Mouse (Mus musculus) forebrain, embryonic 14.5 days (tissue): Measurements from ENCODE around the gene Vat1. TPM values are rescaled to one million over a fixed set of nuclear protein-coding genes. Genes with fewer than 3 reads are reported as not detected.
"Not testable (repeated sequence)": the region's sequence is repeated elsewhere in the genome, so short reads cannot be mapped to it uniquely, and the experiment has no call there.

Experiments
- ATAC-seq: fragments of 200-750 bp; cut with Nextera tagmentation; 2 replicates; pipeline ENCODE4 v1.8.0; 2017; ENCODE audit warnings: mild to moderate bottlenecking, moderate library complexity
- DNase-seq: peaks from one replicate; pipeline ENCODE4 v3.0.0-alpha.2; 2015; ENCODE audit warnings: low spot score
- H3K27ac ChIP-seq: fragments of 300-500 bp; sonication (generic); 2 replicates; pipeline ENCODE4 v1.5.1; 2014; ENCODE audit warnings: low read depth, mild to moderate bottlenecking, control low read depth, low read length, moderate library complexity
- H3K27me3 ChIP-seq: fragments of 300-500 bp; sonication (generic); replicated peaks from 2 replicates; pipeline ENCODE4 v1.6.1; 2014; ENCODE audit warnings: low read length, control low read depth, mixed read lengths; ENCODE audit not compliant: control insufficient read depth, insufficient read depth
- H3K36me3 ChIP-seq: fragments of 300-500 bp; sonication (generic); 2 replicates; pipeline ENCODE4 v1.6.1; 2014; ENCODE audit warnings: low read length, control low read depth; ENCODE audit not compliant: control insufficient read depth, insufficient read depth
- H3K4me1 ChIP-seq: fragments of 300-500 bp; sonication (generic); 2 replicates; pipeline ENCODE4 v1.6.1; 2014; ENCODE audit warnings: antibody characterized with exemption, low read length, control low read depth; ENCODE audit not compliant: control insufficient read depth, insufficient read depth
- H3K4me2 ChIP-seq: fragments of 300-500 bp; sonication (generic); 2 replicates; pipeline ENCODE4 v1.6.1; 2014; ENCODE audit warnings: mild to moderate bottlenecking, control low read depth, low read length
- H3K4me3 ChIP-seq: fragments of 300-500 bp; sonication (generic); 2 replicates; pipeline ENCODE4 v1.5.1; 2014; ENCODE audit warnings: low read depth, low read length, control low read depth
- H3K9ac ChIP-seq: fragments of 300-500 bp; sonication (generic); 2 replicates; pipeline ENCODE4 v1.6.1; 2014; ENCODE audit warnings: mild to moderate bottlenecking, low read length, control low read depth, moderate library complexity
- H3K9me3 ChIP-seq: fragments of 300-500 bp; sonication (generic); replicated peaks from 2 replicates; pipeline ENCODE4 v1.6.1; 2016; ENCODE audit warnings: low read length, control low read depth, mixed read lengths; ENCODE audit not compliant: control insufficient read depth
- WGBS: fragments of 180-500 bp; shearing (Covaris S2); extraction: QIAGEN DNeasy Blood & Tissue Kit; methylation state at CpG from one replicate; pipeline ENCODE4 v1.1.7; 2014; 5-methylcytosine and 5-hydroxymethylcytosine counted together
- polyA plus RNA-seq: library from polyadenylated mRNA; unstranded; fragments of >200 nt; fragmentation: Nextera tagmentation; extraction: Ambion mirVana; gene quantifications from 2 replicates; pipeline ENCODE4 v1.2.1, GENCODE M21; 2014

Vat1 gene
- polyA plus RNA-seq, 1 experiment from 2014 or later, result 77.5 TPM

- Histone ChIP-seq H3K36me3 (no peaks in the 10 kb centered on the region), H3K4me3 (no peak overlapping the region), H3K27ac (peak overlapping the region; percentile 91), H3K9ac (peak overlapping the region; percentile 36), H3K4me2 (peak overlapping the region; percentile 39), H3K9me3 (no peaks in the 10 kb centered on the region), H3K27me3 (no peaks in the 10 kb centered on the region), H3K4me1 (peaks cover 24% of the 10 kb centered on the region)
- no peak for ATAC-seq
- 3% methylated on average over 18 of the region's 18 CpGs for WGBS
- DNase-seq, result peak; percentile 65
Observed at GRCm38 (mm10) chr11:101479171-101479635, 13.2 kb upstream of the Vat1 start.

GRCm38 (mm10) chr11:101477552-101478211 lies 11.7 kb upstream of the Vat1 start:
- Histone ChIP-seq H3K4me3 (no peak overlapping the region), H3K4me2 (no peak overlapping the region; the same call in 1 of the 2 replicates)
- 14% methylated on average over 10 of the region's 10 CpGs for WGBS

GRCm38 (mm10) chr11:101477194-101477551 lies 11.1 kb upstream of the Vat1 start:
- H3K27me3 ChIP-seq, result no peaks in the 10 kb centered on the region
- H3K27ac ChIP-seq, result peak overlapping the region; percentile 91
- no peak overlapping the region for H3K4me3 ChIP-seq
- no peaks in the 10 kb centered on the region for H3K9me3 ChIP-seq
- ATAC-seq (peak; percentile 54), DNase-seq (no peak)
- H3K36me3 ChIP-seq, result no peaks in the 10 kb centered on the region
- WGBS, result 26% methylated on average over 4 of the region's 4 CpGs
- H3K9ac ChIP-seq, result no peak overlapping the region
- no peak overlapping the region; the same call in 1 of the 2 replicates for H3K4me2 ChIP-seq
- peaks cover 19% of the 10 kb centered on the region for H3K4me1 ChIP-seq

More at GRCm38 (mm10) chr11:101477552-101478211, 11.7 kb upstream of the Vat1 start:
- H3K36me3 ChIP-seq, result no peaks in the 10 kb centered on the region
- H3K9ac ChIP-seq, result no peak overlapping the region
- no peaks in the 10 kb centered on the region for H3K27me3 ChIP-seq
- H3K27ac ChIP-seq, result peak overlapping the region; percentile 91
- DNase-seq, result peak; percentile 96
- peak; percentile 89 for ATAC-seq
- H3K4me1 ChIP-seq, result peaks cover 17% of the 10 kb centered on the region
- H3K9me3 ChIP-seq, result no peaks in the 10 kb centered on the region

- ATAC-seq, H3K36me3 ChIP-seq, H3K27ac ChIP-seq, H3K4me2 ChIP-seq, H3K9me3 ChIP-seq, H3K27me3 ChIP-seq, H3K4me3 ChIP-seq, H3K9ac ChIP-seq, DNase-seq: not testable (repeated sequence)
- 86% methylated on average over 4 of the region's 4 CpGs for WGBS
- peaks cover 19% of the 10 kb centered on the region for H3K4me1 ChIP-seq
Observed at GRCm38 (mm10) chr11:101476361-101476760, 10.3 kb upstream of the Vat1 start.

GRCm38 (mm10) chr11:101474298-101474697 lies 8.3 kb upstream of the Vat1 start:
- DNase-seq, result no peak
- no peak for ATAC-seq

GRCm38 (mm10) chr11:101473686-101474085 lies 7.7 kb upstream of the Vat1 start:
- ATAC-seq, H3K27me3 ChIP-seq, H3K9me3 ChIP-seq, H3K4me2 ChIP-seq, H3K27ac ChIP-seq, DNase-seq, H3K4me1 ChIP-seq, H3K4me3 ChIP-seq, H3K9ac ChIP-seq: not testable (repeated sequence)
- 85% methylated on average over 1 of the region's 1 CpGs for WGBS
- H3K36me3 ChIP-seq, result peaks cover 15% of the 10 kb centered on the region; the same call in 1 of the 2 replicates

More at GRCm38 (mm10) chr11:101474298-101474697, 8.3 kb upstream of the Vat1 start:
- H3K9ac ChIP-seq, result no peak overlapping the region
- 57% methylated on average over 5 of the region's 5 CpGs for WGBS
- H3K36me3 ChIP-seq, result peaks cover 15% of the 10 kb centered on the region; the same call in 1 of the 2 replicates
- H3K4me1 ChIP-seq, result peaks cover 10% of the 10 kb centered on the region; the same call in 1 of the 2 replicates
- no peaks in the 10 kb centered on the region for H3K27me3 ChIP-seq
- no peak overlapping the region for H3K27ac ChIP-seq
- H3K4me2 ChIP-seq, result no peak overlapping the region
- no peaks in the 10 kb centered on the region for H3K9me3 ChIP-seq
- no peak overlapping the region for H3K4me3 ChIP-seq

GRCm38 (mm10) chr11:101472336-101472735 lies 6.3 kb upstream of the Vat1 start:
- Histone ChIP-seq H3K4me2 (peak overlapping the region; percentile 3; the same call in 1 of the 2 replicates), H3K4me3 (no peak overlapping the region), H3K36me3 (peaks cover 15% of the 10 kb centered on the region; the same call in 1 of the 2 replicates), H3K27me3 (no peaks in the 10 kb centered on the region), H3K27ac (no peak overlapping the region), H3K9me3 (no peaks in the 10 kb centered on the region), H3K4me1 (peaks cover 9% of the 10 kb centered on the region), H3K9ac (no peak overlapping the region)
- DNase-seq (no peak), ATAC-seq (no peak)
- WGBS, result 55% methylated on average over 7 of the region's 7 CpGs

- peaks cover 12% of the 10 kb centered on the region for H3K4me1 ChIP-seq
- no peak overlapping the region for H3K9ac ChIP-seq
- ATAC-seq (no peak), DNase-seq (no peak)
- WGBS, result 60% methylated on average over 3 of the region's 3 CpGs
- peaks cover 15% of the 10 kb centered on the region; the same call in 1 of the 2 replicates for H3K36me3 ChIP-seq
- no peak overlapping the region for H3K27ac ChIP-seq
- H3K4me3 ChIP-seq, result no peak overlapping the region
- no peaks in the 10 kb centered on the region for H3K9me3 ChIP-seq
- H3K27me3 ChIP-seq, result no peaks in the 10 kb centered on the region
- no peak overlapping the region; the same call in 1 of the 2 replicates for H3K4me2 ChIP-seq
Observed at GRCm38 (mm10) chr11:101471926-101472325, 5.9 kb upstream of the Vat1 start.

GRCm38 (mm10) chr11:101470206-101470605 lies 4.2 kb upstream of the Vat1 start:
- H3K9ac ChIP-seq, result peak overlapping the region; percentile 47
- no peaks in the 10 kb centered on the region for H3K9me3 ChIP-seq
- 15% methylated on average over 7 of the region's 7 CpGs for WGBS
- peak overlapping the region; percentile 22 for H3K4me3 ChIP-seq
- H3K27ac ChIP-seq, result no peak overlapping the region
- DNase-seq (no peak), ATAC-seq (no peak)
- no peaks in the 10 kb centered on the region for H3K27me3 ChIP-seq
- peaks cover 16% of the 10 kb centered on the region for H3K4me1 ChIP-seq
- peak overlapping the region; percentile 50 for H3K4me2 ChIP-seq
- peaks cover 15% of the 10 kb centered on the region; the same call in 1 of the 2 replicates for H3K36me3 ChIP-seq
